Mouse (Mus musculus) urinary bladder, postnatal 10 days (tissue): Measurements from ENCODE around the gene 4930519G04Rik.
A peak's percentile ranks its signal among the peaks of the same experiment; 100 is the strongest.
"Not testable (repeated sequence)": the region's sequence is repeated elsewhere in the genome, so short reads cannot be mapped to it uniquely, and the experiment has no call there.

Experiments used
- DNase-seq: peaks from one replicate; pipeline ENCODE4 v3.0.0; 2022; ENCODE audit warnings: low spot score

4930519G04Rik gene

DNA sequence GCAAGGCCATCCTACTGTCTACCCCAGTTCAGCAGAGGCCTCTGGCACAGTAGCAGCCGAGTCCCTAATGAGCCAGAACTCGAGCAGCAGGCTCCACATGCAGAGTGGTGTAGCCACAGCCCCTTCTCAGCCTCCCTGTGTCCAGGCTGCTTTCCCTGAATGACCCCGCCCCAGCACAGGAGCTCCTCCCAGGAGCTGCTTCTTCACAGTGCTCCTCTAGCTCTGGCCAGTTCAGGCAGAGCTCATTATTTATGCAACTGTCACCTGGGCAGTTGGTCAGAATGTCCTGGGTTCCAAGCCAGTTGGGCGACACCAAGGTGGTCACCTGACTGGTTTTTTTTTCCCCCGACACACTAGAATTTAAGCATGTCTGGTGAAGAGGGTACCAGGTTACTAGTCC is at the start of gene 4930519G04Rik:
Gene 4930519G04Rik, plus strand, starts transcription at position 301 of the 400 bp plus-strand sequence.
- DNase-seq = not testable (repeated sequence)

DNA sequence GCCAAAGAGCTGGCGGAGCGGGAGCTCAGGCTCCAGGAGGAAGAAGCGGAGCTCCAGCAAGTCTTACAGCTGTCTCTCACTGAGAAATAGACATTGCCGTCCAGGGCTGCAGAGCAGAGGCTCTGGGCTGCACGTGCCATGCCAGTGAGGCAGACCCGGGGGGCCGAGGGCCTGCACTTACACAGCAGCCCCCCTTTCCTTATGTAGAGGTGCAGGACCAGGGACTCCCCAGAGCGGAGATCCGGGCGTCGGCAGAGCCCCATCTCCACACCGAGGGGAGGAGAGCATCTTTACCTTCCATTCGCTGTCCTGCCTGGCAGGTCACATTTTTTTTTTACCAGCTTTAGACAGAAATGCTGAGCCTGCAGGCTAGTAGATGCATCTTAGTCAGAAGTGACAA is 49.1 kb upstream of the 4930519G04Rik start:
- DNase-seq = no peak

DNA sequence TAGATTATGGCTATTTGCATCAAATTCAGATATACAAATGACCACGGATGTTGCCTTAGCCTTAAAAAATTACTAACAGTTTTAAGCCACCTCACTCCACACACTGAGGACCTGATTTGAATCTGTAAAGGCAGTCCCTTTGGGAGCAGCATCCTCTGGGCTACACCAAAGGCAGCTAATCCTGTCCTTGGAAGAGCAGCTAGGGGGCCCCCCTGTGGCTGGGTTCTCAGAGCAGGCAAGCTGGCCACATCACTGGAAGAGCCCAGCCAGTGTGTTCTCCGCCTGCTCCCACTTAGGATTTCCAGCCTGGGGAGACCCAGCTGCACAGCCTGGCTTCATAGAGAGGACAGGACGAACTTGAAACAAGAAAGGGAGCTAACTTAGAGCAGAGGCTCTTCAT is 48.5 kb upstream of the 4930519G04Rik start:
- no peak for DNase-seq

DNA sequence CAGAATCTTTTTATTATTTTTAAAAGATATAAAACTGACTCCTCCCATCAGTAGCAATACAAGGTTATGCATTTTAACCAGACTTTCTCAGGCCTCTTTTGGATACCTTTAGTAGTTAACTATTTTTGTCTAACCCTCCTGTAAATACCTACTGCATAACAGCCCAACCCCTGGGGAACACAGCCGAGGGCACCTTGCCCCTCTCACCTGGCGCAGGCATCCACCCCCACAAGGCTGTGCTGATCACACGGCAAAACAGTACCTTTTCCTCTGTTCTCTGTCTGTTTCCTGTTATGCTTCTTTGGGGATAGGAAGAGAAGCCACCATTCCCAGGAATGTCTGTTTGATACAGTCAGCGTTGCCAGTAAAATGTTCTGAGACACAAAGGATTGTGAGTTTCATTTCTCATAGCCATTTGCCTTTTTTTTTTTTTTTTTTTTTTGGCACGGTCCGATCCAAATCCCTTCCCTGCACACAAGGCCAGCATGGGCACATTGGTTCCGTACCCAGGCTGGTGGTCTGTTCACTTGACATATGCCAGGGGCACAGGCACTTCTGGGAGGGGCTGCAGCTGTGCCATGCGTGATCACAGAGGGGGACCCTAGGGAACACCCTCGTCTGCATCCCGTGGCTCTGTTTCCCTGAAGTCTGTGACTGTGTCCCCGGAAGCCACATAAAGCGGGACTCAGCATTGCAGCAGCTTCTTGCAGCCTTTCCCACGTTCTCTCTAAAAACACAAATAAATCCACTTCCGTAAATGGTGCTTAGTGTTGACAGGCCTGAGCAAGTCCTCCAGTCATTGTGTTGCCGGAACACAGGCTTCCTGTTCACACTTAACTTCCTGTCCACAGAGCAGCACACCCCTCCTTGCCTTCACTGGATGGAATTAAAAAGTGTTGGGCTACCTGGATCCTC is 47.8 kb upstream of the 4930519G04Rik start:
- DNase-seq = no peak

DNA sequence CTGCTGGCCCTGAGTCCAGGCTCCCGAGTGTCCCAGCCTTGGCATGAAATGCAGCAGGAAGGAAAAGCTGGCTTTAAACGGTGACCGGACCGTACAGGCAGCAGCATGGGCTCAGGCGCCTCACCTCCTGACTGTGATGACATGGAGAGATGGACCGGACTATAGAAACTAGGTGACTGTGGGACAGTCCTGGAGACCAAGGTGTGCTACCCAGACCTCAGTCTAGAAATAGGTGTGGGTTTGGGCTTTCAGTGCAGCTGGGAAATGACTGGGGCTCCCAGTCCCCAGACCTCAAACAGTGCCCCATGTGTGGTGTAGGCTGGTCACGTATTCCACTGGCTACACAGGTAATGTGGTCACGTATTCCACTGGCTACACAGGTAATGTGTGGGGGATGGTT is 46.8 kb upstream of the 4930519G04Rik start:
- DNase-seq = no peak

DNA sequence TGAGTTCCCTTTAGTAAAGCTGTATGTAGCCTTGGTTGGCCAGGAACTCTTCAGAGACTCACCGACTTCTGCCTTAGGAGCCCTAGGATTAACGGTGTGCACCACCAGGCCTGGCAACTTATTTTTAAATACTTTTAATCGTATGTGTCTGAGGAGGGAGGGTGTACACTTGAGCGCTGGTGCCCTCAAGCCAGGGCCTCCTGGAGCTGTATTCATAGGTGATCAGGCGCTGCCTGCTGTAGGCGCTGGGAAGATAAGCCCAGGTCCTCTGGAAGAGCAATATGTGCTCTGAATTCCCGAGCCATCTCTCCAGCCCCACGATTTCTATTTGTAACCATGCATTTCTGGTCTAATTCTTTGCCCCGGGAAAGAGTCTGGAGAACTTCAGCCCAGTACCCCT is 46.4 kb upstream of the 4930519G04Rik start:
- no peak for DNase-seq

DNA sequence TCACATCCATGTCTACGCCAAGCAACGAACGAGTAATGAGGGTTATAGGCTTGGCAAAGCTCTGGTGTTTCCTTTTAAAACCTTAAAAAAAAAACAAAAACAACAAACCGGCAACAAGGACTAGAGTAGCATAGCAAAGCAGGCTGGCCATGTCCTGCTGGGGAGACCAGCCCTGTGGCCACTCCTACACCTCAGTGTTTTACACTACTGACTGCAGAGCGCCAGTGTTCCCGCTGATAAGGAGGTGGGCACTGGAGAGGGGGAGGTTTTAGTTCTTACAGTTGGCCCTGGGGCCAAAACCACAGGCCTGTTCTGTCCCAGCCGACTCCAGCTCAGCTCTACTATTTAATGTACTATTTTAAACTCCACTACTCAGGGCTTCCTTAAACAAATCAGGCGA is 46.0 kb upstream of the 4930519G04Rik start:
- no peak for DNase-seq

DNA sequence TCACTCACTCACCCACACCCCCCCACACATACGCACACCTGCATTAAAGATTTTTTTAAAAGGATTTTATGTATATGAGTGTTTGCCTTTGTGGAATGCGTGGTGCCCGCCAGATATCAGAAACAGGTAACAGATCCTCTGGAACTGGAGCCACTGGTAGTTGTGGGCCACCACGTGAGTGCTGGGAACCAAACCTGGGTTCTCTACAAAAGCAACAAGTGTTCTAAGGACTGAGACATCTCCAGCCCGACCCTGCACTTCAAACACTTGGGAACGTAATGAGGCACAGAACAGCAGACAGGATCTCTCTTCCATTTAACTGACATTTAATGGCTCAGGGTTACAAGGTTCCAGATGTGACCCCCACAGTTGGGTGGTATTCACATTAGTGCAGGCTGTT is 45.6 kb upstream of the 4930519G04Rik start:
- no peak for DNase-seq

DNA sequence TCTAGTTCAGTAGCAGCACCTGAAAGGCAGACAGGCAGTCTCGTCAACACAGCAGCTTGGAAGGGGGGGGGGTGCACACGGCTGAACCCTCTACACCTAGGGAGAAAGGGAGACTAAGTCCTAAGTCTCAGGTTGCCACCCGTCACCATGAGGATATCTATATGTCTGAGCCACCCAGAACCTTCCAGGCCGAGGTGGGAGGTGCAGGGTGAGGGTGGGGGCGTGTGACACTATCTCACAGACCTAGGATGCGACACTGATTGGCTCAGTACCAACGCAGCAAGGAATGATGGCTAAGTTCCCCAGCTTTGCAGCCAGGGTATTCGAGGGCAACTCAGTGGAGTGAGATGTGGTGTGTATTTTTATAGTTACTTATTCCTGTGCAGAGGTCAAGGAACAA is 45.1 kb upstream of the 4930519G04Rik start:
- no peak for DNase-seq

DNA sequence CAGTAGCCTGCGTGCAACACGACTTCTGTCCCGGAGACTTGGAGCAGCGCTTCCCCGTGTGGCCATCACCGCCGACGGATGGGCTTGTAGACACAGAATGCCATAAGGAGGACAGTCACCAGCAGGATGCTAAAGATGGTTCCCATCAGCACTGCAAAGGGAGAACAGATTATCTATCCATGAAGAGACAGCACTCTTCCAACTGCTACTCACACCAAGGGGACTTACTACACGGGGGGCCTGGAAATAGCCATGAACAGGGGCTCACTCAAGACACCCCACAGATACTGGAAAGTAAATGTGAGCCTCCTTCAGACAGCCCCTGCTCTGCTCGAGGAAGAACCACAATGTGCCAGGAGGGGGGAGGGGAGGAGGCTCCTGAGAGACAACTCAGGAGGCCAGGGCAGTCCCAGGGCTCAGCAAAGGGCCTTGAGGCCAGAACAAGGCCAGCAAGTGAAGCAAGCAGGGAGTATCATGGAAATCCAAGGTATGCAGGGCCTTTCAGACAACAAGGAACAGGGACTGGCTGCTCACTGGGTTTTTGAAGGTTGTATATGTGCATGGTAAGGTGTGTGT is 44.2 kb upstream of the 4930519G04Rik start:
- no peak for DNase-seq

DNA sequence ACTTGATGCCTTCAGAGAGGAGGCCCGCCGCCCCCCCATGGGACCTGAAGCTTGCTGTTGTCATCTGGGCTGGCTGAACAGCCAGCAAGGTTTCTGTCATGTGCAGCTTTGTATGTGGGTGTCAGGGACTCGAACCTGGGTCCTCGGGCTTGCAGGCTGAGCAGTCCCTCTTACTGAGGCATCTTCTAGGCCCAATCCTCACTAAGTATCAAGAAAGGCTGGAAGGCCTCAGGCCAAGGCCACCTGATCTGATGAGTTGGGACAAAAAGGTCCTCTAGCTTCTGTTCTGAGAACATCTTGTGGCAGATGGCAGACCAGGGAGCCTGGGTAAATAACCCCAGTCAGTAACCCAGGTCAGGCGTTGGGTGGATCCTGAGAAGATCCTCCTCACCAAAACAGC is 43.6 kb upstream of the 4930519G04Rik start:
- no peak for DNase-seq

DNA sequence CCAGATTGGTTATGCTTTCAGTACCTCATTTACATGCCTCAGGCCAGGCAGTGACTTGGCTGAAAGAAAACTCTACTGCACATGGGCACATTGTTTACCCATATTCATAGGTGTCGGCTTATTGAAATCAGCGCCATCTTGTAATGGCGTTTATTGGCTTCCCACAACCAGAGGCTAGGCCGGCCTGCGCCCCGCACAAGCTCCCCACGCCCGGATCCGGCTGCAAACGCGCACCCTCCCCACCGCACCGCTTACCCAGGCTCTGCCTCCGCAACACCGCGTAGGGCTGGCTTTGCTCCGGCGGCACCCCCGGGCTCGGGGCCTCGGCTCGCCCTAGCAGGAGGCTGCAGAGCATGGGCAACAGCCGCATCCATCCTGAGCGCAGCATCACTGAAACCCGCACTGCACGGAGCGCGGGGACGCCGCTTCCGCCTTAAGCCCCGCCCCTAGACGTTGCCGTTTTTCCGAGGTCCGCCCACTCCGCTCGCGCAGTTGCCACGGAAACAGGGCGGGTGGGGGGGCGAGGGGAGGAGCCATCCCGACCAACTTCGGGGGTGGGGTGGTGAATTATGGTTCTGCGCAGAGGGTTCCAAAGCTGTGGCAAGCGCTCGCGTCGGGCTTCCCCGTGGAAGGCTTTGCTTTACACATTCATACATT is 39.8 kb upstream of the 4930519G04Rik start:
- peak; percentile 56 for DNase-seq

DNA sequence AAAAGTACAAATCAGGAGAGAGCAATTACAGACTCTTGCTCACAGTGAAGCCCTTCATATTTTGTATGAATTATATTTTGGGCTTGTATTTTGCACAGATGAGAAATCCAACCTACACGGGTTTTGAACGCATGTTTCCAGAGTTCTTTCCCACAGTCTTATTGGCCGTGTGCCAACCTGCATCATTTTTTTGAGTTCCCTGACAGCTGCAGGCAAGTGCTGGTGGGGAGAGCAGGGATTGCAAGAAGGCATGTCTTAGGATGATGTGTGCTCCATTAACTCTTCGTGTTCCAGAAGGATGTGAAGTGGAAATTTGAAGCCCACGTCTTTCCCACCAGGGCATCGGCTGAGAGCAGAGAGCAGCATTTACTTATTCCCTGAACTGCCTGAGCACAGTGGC is 36.9 kb upstream of the 4930519G04Rik start:
- DNase-seq = no peak

DNA sequence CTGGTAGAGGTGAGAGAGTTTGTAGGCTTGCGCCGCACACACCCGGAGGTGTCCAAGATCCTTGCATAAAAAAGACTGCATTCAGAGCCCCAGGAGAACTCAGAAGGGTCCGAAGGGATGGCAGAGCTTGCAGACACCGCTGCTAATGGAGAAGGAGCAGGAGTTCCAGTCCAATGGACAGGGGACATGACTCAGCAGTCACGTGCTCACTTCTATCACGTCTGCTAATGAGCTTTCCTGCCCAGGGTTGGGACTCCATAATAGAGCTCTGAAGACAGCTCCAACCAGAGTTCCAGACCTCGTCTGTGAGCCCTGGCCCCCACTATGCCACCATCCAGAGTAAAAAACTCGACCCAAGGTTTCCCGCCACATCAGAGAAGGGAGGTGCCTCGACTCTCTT is 35.3 kb upstream of the 4930519G04Rik start:
- DNase-seq = no peak

DNA sequence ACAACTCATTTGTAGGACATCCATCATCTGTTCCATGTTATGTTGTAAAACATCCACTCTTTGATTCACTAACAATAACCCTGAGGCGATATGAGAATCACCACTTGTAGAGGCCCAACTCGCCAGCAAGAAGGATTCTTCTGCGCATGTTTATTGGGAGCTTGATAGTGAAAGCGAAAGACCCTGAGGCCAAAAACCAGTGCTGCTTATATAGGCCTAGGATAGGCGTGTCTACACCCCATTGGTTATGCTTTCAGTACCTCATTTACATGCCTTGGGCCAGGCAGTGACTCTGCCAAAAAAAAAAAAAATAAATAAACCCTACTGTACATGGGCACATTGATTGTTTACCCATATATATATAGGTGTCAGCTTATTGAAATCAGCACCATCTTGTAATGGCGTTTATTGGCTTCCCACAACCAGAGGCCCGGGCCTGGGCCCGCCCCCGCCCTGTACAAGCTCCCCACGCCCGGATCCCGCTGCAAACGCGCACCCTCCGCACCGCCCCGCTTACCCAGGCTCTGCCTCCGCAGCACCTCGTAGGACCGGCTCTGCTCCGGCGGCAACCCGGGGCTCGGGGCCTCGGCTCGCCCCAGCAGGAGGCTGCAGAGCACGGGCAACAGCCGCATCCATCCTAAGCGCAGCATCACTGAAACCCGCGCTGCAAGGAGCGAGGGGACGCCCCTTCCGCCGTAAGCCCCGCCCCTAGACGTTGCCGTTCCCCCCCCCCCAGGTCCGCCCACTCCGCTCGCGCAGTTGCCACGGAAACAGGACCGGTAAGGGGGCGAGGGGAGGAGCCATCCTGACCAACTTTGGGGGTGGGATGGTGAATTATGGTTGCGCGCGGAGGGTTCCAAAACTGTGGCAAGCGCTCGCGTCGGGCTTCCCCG is 30.4 kb upstream of the 4930519G04Rik start, which contains the start of gene 1500011B03Rik:
Gene 1500011B03Rik, minus strand, starts transcription at position 673 of the 893 bp plus-strand sequence.
- no peak for DNase-seq

DNA sequence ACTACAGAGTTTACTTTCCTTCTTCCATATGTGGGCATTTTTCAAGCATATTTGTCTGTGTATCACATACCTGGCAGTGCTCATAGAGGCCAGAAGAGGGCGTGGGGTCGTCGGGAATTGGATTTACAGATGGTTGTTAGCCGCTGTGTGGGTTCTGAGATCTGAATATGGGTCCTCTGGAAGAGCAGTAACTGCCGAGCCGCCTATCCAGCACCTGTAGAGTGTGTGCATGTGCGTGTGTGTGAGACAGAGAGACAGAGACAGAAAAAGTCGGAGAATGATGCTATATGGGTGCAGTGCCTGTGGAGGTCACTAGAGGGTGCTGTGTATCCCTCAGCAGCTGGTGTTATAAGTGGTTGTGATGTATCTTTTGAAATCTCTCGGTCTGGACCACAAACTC is 29.3 kb upstream of the 4930519G04Rik start:
- no peak for DNase-seq

DNA sequence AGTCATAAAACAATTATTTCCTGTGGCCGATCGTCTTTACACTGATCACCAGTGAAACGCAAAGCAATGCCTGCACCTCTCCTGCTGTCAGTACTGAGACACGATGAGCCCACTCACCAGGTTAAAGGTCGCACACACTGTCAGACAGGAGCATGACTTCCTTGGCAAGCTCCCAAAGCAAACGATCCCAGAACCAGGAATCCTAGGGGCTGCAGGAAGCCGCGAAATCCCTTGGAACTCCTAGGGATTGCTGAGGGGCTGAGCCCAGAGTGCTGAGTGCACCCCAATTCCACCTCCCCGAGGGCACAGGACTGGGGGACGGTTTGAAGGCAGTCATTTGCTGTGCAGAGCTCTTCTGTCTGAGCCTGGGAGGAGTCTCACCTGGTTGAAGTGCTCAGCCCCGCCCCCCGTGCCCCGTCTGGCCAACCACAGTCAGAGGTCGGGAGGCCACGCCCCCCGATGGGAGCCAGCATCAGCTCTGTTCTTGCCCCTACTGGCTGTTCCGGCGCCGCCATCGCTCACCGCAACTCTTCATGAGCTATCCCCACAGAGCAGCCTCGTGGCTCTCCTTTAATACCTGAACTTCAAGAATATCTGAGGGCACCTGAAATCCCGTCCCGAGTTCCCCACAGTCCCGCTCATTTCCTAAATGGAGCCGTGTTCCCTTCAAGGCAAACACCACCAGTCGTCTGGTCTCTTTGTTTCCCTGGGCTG is 27.3 kb upstream of the 4930519G04Rik start:
- no peak for DNase-seq

DNA sequence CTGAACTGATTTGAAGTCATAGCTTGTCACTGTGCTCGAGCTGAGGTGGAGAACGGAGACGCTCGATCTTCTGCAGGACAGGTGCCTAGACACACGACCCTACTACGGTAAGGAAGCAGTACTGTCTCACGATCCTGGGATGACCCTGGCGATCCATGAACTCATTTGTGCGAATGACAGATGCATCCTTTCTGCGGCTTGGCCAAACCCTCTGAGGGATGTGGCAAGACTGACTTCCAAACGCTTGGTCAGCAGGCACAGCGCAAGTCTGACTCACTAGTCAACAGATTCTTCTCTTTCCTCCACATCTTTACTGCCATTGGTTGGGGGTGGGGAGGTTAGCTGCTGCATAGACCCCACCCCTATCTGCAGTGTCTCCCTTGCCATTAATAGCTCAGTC is 26.0 kb upstream of the 4930519G04Rik start:
- no peak for DNase-seq

DNA sequence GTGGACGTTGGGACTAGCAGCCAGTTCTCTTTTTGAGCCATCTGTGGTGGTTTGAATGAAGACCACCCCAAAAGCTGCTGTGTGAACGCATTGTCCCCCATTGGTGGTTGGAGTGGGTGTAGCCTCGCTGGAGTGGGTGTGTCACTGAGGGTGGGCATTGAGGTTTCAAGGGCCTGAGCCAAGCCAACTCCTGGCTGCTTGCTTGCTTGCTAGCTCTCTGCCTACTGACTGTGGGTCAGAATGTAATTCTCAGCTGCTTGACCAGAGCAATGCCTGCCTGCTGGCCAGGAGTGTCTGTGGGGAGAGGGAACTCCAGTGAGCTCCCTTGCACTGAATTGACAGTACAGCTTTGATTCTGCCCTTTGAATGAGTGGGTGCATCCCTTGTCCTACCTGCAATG is 23.7 kb upstream of the 4930519G04Rik start:
- DNase-seq = no peak

DNA sequence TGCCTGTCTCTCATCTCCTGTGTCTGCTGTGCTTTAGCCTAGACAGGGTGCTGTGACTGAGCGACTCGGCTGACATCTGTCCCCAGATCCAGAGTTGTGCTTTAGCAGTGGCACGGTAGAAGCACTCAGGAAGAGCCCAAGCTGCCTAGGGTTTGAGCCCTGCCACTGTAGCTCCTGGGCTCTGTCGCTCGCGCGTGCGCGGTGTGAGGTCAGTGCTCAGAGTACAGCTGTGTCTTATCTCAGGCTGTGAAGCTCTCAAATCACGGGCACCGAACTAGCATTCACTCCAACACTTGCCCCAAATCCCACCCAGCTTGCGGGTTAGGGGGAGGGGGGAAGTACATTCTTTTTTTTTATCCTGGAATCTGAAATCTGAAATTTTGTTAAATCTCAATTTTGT is 16.6 kb upstream of the 4930519G04Rik start:
- no peak for DNase-seq

DNA sequence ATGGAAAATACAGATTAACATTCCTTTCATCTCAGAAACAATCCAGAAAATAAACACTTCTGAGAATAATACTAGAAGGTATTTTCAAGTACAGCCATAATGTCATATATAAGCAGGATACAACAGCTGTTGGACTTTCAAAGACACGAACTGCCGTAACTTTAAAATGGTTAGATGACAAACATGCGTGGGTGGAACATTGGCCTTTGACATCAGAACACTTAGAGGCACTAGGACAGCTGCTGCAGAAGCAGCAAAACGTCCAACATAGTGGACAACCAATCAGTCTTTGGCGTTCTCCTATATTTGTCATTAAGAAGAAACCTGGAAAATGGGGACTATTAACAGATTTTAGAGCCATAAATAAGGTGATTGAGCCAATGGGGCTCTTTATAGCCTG is 13.0 kb upstream of the 4930519G04Rik start:
- not testable (repeated sequence) for DNase-seq
